Mouse (Mus musculus) lung, adult 2 months (tissue): ENCODE data around the gene 1190005I06Rik.

ENCODE experiments used
- CTCF ChIP-seq: fragments of 200-500 bp; IDR thresholded peaks from 2 replicates; pipeline ENCODE4 v1.5.1; 2011; ENCODE audit warnings: mild to moderate bottlenecking, low read length, control low read depth; ENCODE audit not compliant: insufficient read depth
- POLR2A ChIP-seq: fragments of 200-500 bp; IDR thresholded peaks from 2 replicates; pipeline ENCODE4 v1.6.1; 2011; ENCODE audit warnings: low read depth, mild to moderate bottlenecking, control low read depth, low read length, borderline replicate concordance; ENCODE audit errors: extremely low read depth

- TF ChIP-seq POLR2A (no peak), CTCF (no peak)
Measured at GRCm38 (mm10) chr8:120575801-120576200, 71.6 kb downstream of the 1190005I06Rik start.
